Mouse (Mus musculus): ENCODE measurements around the gene Slamf6. TPM values are rescaled to one million over a fixed set of nuclear protein-coding genes. Genes with fewer than 3 reads are reported as not detected.

The Slamf6 gene
- polyA plus RNA-seq, 1 experiment from 2014 or later, result 0.61 TPM

DNA sequence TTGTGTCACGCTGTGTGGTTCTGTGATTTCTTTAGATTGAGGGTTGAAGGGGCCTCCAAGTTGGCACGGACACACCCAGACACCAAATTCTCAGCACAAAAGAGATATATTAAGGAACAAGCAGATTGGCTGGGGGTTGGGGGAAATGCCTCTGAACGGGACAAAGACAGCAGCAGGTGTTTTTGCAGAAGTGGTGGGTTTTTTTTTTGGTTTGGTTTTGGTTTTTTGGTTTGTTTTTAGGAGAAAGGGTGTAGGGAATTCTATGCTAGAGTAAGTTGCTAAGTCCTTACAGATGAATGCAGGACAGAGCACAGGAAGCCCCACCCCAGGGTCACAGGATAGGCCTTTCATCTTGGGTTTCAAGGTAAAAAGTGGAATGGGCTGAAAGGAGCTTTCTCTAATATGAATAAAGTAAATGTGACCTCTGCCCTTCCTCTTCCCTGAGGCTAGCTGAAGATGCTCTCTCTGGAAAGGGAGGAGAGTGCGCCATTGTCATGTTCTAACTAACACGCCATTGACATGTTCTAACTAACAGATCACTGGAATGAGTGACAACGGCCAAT lies 31.7 kb downstream of the Slamf6 start:
- Histone ChIP-seq H3K4me2 (ENCODE audit: low read depth, low read length) (no peak overlapping the region), H3K4me1 (ENCODE audit: control insufficient read depth, insufficient read depth, low read length) (no peaks in the 10 kb centered on the region), H3K27me3 (replicated peaks; ENCODE audit: control insufficient read depth, insufficient read depth, low read length) (no peaks in the 10 kb centered on the region), H3K9me3 (ENCODE audit: control insufficient read depth, low read length) (no peaks in the 10 kb centered on the region), H3K9ac (ENCODE audit: low read depth, low read length) (no peak overlapping the region), H3K36me3 (ENCODE audit: control insufficient read depth, insufficient read depth, low read length) (no peaks in the 10 kb centered on the region), H3K4me3 (ENCODE audit: low read length) (no peak overlapping the region), H3K27ac (ENCODE audit: low read length) (no peak overlapping the region)
- no peak for ATAC-seq
- WGBS, result 82% methylated on average over 6 of the region's 6 CpGs

DNA sequence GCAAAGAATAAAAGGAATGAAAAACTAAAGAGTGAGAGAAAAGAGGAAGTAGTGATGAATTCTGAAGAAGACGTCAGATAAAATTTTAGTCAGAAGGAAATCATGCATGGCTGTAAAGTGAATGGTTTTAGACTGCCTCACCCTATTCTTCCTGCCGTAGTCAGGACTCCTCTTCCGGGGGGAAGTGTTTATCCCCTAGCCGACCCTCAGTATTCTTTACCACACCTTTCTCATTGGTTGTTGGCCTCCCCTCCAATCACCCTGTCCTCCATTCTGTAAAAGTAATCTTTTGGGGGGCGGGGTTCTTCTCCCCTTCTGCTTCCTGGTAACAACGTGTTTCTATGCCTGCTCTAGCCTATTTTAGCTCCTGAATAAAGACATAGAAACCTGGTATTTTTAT lies 37.8 kb downstream of the Slamf6 start:
- H3K9ac ChIP-seq (ENCODE audit: low read depth, low read length), result no peak overlapping the region
- no peaks in the 10 kb centered on the region for H3K9me3 ChIP-seq (ENCODE audit: control insufficient read depth, low read length)
- no peak for ATAC-seq
- H3K27ac ChIP-seq (ENCODE audit: low read length), result no peak overlapping the region
- no peaks in the 10 kb centered on the region for H3K36me3 ChIP-seq (ENCODE audit: control insufficient read depth, insufficient read depth, low read length)
- H3K4me3 ChIP-seq (ENCODE audit: low read length), result no peak overlapping the region
- H3K27me3 ChIP-seq (replicated peaks; ENCODE audit: control insufficient read depth, insufficient read depth, low read length), result no peaks in the 10 kb centered on the region
- 69% methylated on average over 6 of the region's 6 CpGs for WGBS
- no peak overlapping the region for H3K4me2 ChIP-seq (ENCODE audit: low read depth, low read length)
- no peaks in the 10 kb centered on the region for H3K4me1 ChIP-seq (ENCODE audit: control insufficient read depth, insufficient read depth, low read length)

- 49% methylated on average over 2 of the region's 2 CpGs for WGBS
- Histone ChIP-seq H3K4me2 (ENCODE audit: low read depth, low read length) (no peak overlapping the region), H3K4me3 (ENCODE audit: low read length) (no peak overlapping the region), H3K27me3 (replicated peaks; ENCODE audit: control insufficient read depth, insufficient read depth, low read length) (no peaks in the 10 kb centered on the region), H3K36me3 (ENCODE audit: control insufficient read depth, insufficient read depth, low read length) (no peaks in the 10 kb centered on the region), H3K9ac (ENCODE audit: low read depth, low read length) (no peak overlapping the region), H3K9me3 (ENCODE audit: control insufficient read depth, low read length) (no peaks in the 10 kb centered on the region), H3K4me1 (ENCODE audit: control insufficient read depth, insufficient read depth, low read length) (no peaks in the 10 kb centered on the region), H3K27ac (ENCODE audit: low read length) (no peak overlapping the region)
- no peak for ATAC-seq
These were observed 40.1 kb downstream of the Slamf6 start for GRCm38 (mm10) chr1:171957411-171957810.

DNA sequence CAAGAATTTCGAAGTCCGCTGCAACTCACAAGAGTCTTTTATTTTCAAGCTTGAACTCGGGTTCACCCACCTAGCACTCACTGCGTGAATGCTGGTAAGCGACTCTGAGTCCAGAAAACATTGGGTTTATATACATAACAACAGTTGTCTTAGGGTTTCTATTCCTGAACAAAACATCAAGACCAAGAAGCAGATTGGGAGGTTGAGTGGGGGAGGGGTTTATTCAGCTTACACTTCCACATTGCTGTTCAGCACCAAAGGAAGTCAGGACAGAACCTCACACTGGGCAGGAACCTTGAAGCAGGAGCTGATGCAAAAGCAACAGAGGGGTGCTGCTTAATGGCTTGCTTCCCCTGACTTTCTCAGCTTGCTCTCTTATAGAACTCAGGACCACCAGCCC lies 43.4 kb downstream of the Slamf6 start:
- Histone ChIP-seq H3K9me3 (ENCODE audit: control insufficient read depth, low read length) (no peaks in the 10 kb centered on the region), H3K4me1 (ENCODE audit: control insufficient read depth, insufficient read depth, low read length) (no peaks in the 10 kb centered on the region), H3K9ac (ENCODE audit: low read depth, low read length) (no peak overlapping the region), H3K27ac (ENCODE audit: low read length) (no peak overlapping the region), H3K4me2 (ENCODE audit: low read depth, low read length) (no peak overlapping the region), H3K27me3 (replicated peaks; ENCODE audit: control insufficient read depth, insufficient read depth, low read length) (no peaks in the 10 kb centered on the region), H3K4me3 (ENCODE audit: low read length) (no peak overlapping the region), H3K36me3 (ENCODE audit: control insufficient read depth, insufficient read depth, low read length) (no peaks in the 10 kb centered on the region)
- ATAC-seq, result no peak
- WGBS, result 88% methylated on average over 5 of the region's 5 CpGs

- no peak for ATAC-seq
- Histone ChIP-seq H3K4me2 (ENCODE audit: low read depth, low read length) (no peak overlapping the region), H3K27ac (ENCODE audit: low read length) (no peak overlapping the region), H3K9me3 (ENCODE audit: control insufficient read depth, low read length) (no peaks in the 10 kb centered on the region), H3K9ac (ENCODE audit: low read depth, low read length) (no peak overlapping the region), H3K4me1 (ENCODE audit: control insufficient read depth, insufficient read depth, low read length) (no peaks in the 10 kb centered on the region), H3K4me3 (ENCODE audit: low read length) (no peak overlapping the region), H3K36me3 (ENCODE audit: control insufficient read depth, insufficient read depth, low read length) (no peaks in the 10 kb centered on the region), H3K27me3 (replicated peaks; ENCODE audit: control insufficient read depth, insufficient read depth, low read length) (no peaks in the 10 kb centered on the region)
- 77% methylated on average over 6 of the region's 6 CpGs for WGBS
These were observed 44.4 kb downstream of the Slamf6 start for GRCm38 (mm10) chr1:171961704-171962103.

DNA sequence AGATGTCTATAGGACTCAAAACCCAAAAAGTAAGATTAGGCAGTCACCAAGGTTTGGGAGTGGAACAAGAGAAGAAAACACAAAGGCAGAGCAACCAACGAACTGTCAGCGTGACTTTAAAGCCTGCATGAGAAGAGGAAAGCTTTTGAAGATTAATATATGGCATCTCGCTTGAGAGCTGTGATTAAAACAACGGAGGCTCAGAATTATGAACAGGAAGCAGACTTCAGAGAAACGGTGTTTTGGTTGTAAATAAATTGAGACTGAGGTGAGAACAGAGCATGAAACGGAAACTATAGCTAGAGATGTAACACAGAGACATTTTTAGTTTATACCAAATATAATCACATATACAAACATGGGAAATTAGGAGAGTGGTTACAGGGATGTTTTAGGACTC lies 46.3 kb downstream of the Slamf6 start:
- no peaks in the 10 kb centered on the region for H3K27me3 ChIP-seq (replicated peaks; ENCODE audit: control insufficient read depth, insufficient read depth, low read length)
- H3K9ac ChIP-seq (ENCODE audit: low read depth, low read length), result no peak overlapping the region
- 62% methylated on average over 6 of the region's 6 CpGs for WGBS
- H3K4me1 ChIP-seq (ENCODE audit: control insufficient read depth, insufficient read depth, low read length), result no peaks in the 10 kb centered on the region
- H3K36me3 ChIP-seq (ENCODE audit: control insufficient read depth, insufficient read depth, low read length), result no peaks in the 10 kb centered on the region
- H3K27ac ChIP-seq (ENCODE audit: low read length), result no peak overlapping the region
- ATAC-seq, result no peak
- H3K4me3 ChIP-seq (ENCODE audit: low read length), result no peak overlapping the region
- H3K4me2 ChIP-seq (ENCODE audit: low read depth, low read length), result no peak overlapping the region
- H3K9me3 ChIP-seq (ENCODE audit: control insufficient read depth, low read length), result no peaks in the 10 kb centered on the region

DNA sequence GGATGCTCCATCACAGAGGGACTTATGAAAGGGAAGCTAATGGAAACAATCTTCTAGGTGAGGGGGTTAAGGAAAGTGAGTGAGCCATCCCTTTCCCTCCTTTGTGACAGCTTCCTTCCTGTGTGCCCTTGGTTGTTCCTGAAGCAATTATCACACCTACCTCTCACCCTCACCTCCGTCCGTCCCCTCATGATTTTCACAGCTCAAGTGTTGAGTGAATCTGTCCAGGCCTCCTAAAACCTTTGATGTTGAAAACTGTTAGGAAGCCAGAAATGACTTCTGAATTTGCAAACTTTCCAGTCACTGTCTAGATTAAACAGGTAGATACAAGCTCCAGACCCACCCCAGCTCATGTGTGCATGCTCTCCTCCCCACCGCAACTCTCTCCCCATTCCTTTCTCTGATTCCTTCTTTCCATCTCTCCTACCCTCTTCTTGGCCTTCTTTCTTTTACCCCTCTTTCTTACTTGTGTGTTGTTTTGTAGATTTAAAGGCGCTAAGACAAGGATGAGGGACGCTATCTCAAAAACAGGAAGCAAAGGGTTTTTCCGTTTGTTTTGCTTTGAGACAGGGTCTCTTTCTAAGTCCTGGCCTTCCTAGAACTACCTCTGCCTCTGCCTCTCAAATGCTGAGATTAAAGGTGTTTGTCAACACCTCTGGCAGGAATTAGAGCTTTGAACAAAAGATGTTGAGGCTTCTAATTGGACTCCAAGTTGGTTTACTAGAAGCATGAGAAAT lies 48.9 kb downstream of the Slamf6 start:
- WGBS, result 78% methylated on average over 6 of the region's 6 CpGs
- Histone ChIP-seq H3K4me2 (ENCODE audit: low read depth, low read length) (no peak overlapping the region), H3K4me1 (ENCODE audit: control insufficient read depth, insufficient read depth, low read length) (no peaks in the 10 kb centered on the region), H3K27me3 (replicated peaks; ENCODE audit: control insufficient read depth, insufficient read depth, low read length) (no peaks in the 10 kb centered on the region), H3K9me3 (ENCODE audit: control insufficient read depth, low read length) (no peaks in the 10 kb centered on the region), H3K9ac (ENCODE audit: low read depth, low read length) (no peak overlapping the region), H3K36me3 (ENCODE audit: control insufficient read depth, insufficient read depth, low read length) (no peaks in the 10 kb centered on the region), H3K27ac (ENCODE audit: low read length) (no peak overlapping the region), H3K4me3 (ENCODE audit: low read length) (no peak overlapping the region)
- no peak for ATAC-seq

GRCm38 (mm10) chr1:171969221-171969620 lies 51.9 kb downstream of the Slamf6 start:
- H3K4me2 ChIP-seq (ENCODE audit: low read depth, low read length), result no peak overlapping the region
- H3K36me3 ChIP-seq (ENCODE audit: control insufficient read depth, insufficient read depth, low read length), result no peaks in the 10 kb centered on the region
- ATAC-seq, result no peak
- no peak overlapping the region for H3K4me3 ChIP-seq (ENCODE audit: low read length)
- H3K27me3 ChIP-seq (replicated peaks; ENCODE audit: control insufficient read depth, insufficient read depth, low read length), result no peaks in the 10 kb centered on the region
- no peak overlapping the region for H3K9ac ChIP-seq (ENCODE audit: low read depth, low read length)
- no peaks in the 10 kb centered on the region for H3K9me3 ChIP-seq (ENCODE audit: control insufficient read depth, low read length)
- WGBS, result 81% methylated on average over 6 of the region's 6 CpGs
- no peaks in the 10 kb centered on the region for H3K4me1 ChIP-seq (ENCODE audit: control insufficient read depth, insufficient read depth, low read length)
- H3K27ac ChIP-seq (ENCODE audit: low read length), result no peak overlapping the region

- Histone ChIP-seq H3K9me3 (ENCODE audit: control insufficient read depth, low read length) (no peaks in the 10 kb centered on the region), H3K4me3 (ENCODE audit: low read length) (no peak overlapping the region), H3K4me2 (ENCODE audit: low read depth, low read length) (no peak overlapping the region), H3K4me1 (ENCODE audit: control insufficient read depth, insufficient read depth, low read length) (no peaks in the 10 kb centered on the region), H3K27ac (ENCODE audit: low read length) (no peak overlapping the region), H3K27me3 (replicated peaks; ENCODE audit: control insufficient read depth, insufficient read depth, low read length) (no peaks in the 10 kb centered on the region), H3K9ac (ENCODE audit: low read depth, low read length) (no peak overlapping the region), H3K36me3 (ENCODE audit: control insufficient read depth, insufficient read depth, low read length) (no peaks in the 10 kb centered on the region)
- WGBS, result 62% methylated on average over 10 of the region's 10 CpGs
- ATAC-seq, result no peak
These were observed 53.7 kb downstream of the Slamf6 start for GRCm38 (mm10) chr1:171970854-171971586.
